Mouse (Mus musculus) lung, postnatal 0 days (tissue): ENCODE measurements around the gene Scel.

ENCODE experiments used
- CTCF ChIP-seq: IDR thresholded peaks from 2 replicates; pipeline ENCODE4 v1.5.1; 2016; ENCODE audit warnings: antibody characterized with exemption, mild to moderate bottlenecking
- EP300 ChIP-seq: IDR thresholded peaks from 2 replicates; pipeline ENCODE4 v1.6.1; 2016; ENCODE audit warnings: antibody characterized with exemption, mild to moderate bottlenecking, control low read depth

DNA sequence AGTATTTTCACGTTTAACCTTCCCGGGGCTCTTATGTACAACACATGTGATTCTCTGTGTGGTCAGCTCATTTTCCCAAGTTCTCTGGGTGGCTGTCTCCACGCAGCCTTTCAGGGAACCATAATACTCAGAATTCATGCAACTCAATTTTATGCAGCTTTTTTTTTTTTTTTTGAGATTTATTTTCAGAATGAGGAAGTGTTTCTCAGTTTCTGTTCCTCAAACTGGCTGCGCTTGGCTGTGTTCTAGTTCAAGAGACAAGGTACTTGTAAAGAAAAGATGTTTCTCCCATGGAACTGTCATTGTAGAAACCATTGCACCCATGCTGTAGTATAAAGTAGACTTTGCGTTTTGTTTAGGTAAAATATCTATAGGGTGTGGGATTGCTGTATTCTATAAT is 26.2 kb upstream of the Scel start:
- no peak for TF ChIP-seq CTCF
- no peak for TF ChIP-seq EP300
